Comparison of ENCODE assay signal across 10 mouse cellular contexts in the genomic region with DNA sequence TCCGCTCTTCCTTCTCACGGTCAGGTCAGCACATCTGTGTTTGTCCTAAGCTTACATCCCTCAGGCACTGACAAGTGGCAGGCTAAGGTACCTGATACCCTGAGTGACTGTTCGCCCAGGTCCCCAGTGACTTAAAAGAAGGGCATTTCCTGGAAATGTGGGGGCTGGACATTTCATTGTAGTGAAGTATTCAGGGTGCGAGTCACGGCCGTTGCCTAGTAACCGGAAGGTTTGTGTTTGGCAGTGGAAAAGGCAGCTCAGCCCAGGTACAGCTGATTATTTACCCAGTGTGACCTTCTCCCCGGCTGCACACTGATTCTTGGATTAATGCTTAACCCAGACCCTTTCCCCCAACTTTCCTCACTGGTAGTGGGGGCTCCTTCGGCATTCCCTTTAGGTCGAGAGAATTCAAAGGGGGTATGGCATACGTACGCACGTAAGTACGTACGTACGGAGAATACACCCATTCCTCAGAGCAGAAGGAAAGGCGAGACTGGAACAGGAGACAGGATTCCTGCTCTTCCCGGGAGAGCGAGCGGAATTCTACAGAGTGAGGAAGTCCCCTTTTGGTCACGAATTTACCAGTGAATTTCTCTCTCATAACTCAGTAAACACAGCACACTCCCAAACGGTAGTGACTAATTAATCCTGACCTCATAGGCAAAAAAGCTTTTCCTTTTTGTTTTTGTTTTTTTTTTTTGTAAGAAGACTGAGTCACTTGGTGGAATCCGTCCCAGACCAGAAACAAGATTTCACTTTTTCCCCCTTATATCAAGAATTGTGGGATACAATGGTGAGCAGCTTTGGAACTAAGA.
DNase-seq lines count a peak whose midpoint lies in the region; ATAC-seq and TF ChIP-seq lines count a peak whose summit lies in the region.
"Had no signal": no experiment of that assay in that cellular context is flagged by ENCODE, and none has a peak within 500 bp of the region (broad histone marks: within the 10 kb centered on the region; RNA-seq: fewer than 3 reads in every experiment).

No protein-coding gene starts in this region.

- no peak for ATAC-seq in forebrain, embryonic 11.5 days (replicated peaks; ENCODE audit: low FRiP score)
- no peak; the same call in 1 of the 2 replicates for ATAC-seq in forebrain, embryonic 12.5 days (ENCODE audit: low FRiP score)
- peak; percentile 89 for ATAC-seq in intestine, postnatal 0 days
- ATAC-seq in lung, embryonic 16.5 days (ENCODE audit: low read depth) = peak; percentile 83
- no peak for ATAC-seq in activated CD4-positive, CD25-positive, alpha-beta regulatory T cell, adult 4 months
- ATAC-seq in forebrain, postnatal 0 days = no peak

- no peak overlapping the region for H3K9ac ChIP-seq in forebrain, embryonic 11.5 days (ENCODE audit: low read length)
- H3K9ac ChIP-seq in forebrain, embryonic 12.5 days = no peak overlapping the region
- 0 out of 2 replicates have a peak overlapping the region, but pooled peaks have one; percentile 42 for H3K9ac ChIP-seq in intestine, postnatal 0 days (ENCODE audit: low read depth, low read length)
- peak overlapping the region; percentile 28; the same call in 1 of the 2 replicates for H3K9ac ChIP-seq in lung, embryonic 16.5 days (ENCODE audit: low read length)
- no peak overlapping the region for H3K9ac ChIP-seq in forebrain, postnatal 0 days
- H3K9ac ChIP-seq: neural tube, embryonic 13.5 days had no signal

- no peaks in the 10 kb centered on the region for H3K27me3 ChIP-seq in forebrain, embryonic 11.5 days (ENCODE audit: control insufficient read depth, insufficient read depth, low read length)
- H3K27me3 ChIP-seq in forebrain, embryonic 12.5 days = no peaks in the 10 kb centered on the region
- H3K27me3 ChIP-seq in intestine, postnatal 0 days (replicated peaks; ENCODE audit: control insufficient read depth, insufficient read depth, low read length) = no peaks in the 10 kb centered on the region
- H3K27me3 ChIP-seq in lung, embryonic 16.5 days (ENCODE audit: control insufficient read depth, insufficient read depth, low read depth, low read length) = no peaks in the 10 kb centered on the region
- no peaks in the 10 kb centered on the region for H3K27me3 ChIP-seq in forebrain, postnatal 0 days (ENCODE audit: insufficient read depth, low read length)
- H3K27me3 ChIP-seq: neural tube, embryonic 13.5 days had no signal

- TF ChIP-seq POLR2A in embryonic fibroblast, embryonic 13.5 days (IDR thresholded peaks at IDR 0.05; ENCODE audit: low read depth, low read length) = no peak

- TF ChIP-seq CTCF in embryonic fibroblast, embryonic 13.5 days (IDR thresholded peaks at IDR 0.05; ENCODE audit: borderline replicate concordance, insufficient read depth, low read length) = no peak
- TF ChIP-seq CTCF in intestine, postnatal 0 days (IDR thresholded peaks at IDR 0.05; ENCODE audit: low read depth) = no peak
- no peak for TF ChIP-seq CTCF in forebrain, postnatal 0 days (IDR thresholded peaks at IDR 0.05; ENCODE audit: low read depth)

- peak; percentile 38 for DNase-seq in forebrain, embryonic 11.5 days (ENCODE audit: low spot score)
- no peak for DNase-seq in layer of hippocampus, adult 9-11 months
- no peak for DNase-seq in forebrain, postnatal 0 days

- no peak overlapping the region for H3K4me3 ChIP-seq in forebrain, embryonic 11.5 days (ENCODE audit: low read depth, low read length)
- no peak overlapping the region for H3K4me3 ChIP-seq in forebrain, embryonic 12.5 days (replicated peaks)
- H3K4me3 ChIP-seq in embryonic fibroblast, embryonic 13.5 days (ENCODE audit: insufficient read depth, low read length) = no peak overlapping the region
- peak overlapping the region; percentile 25 for H3K4me3 ChIP-seq in intestine, postnatal 0 days (ENCODE audit: low read depth, low read length)
- peak overlapping the region; percentile 39 for H3K4me3 ChIP-seq in lung, embryonic 16.5 days (ENCODE audit: low read length)
- H3K4me3 ChIP-seq in forebrain, postnatal 0 days (ENCODE audit: low read depth, low read length) = no peak overlapping the region
- H3K4me3 ChIP-seq: erythroblast, embryonic 14.5 days; neural tube, embryonic 13.5 days had no signal

- no peak overlapping the region for H3K27ac ChIP-seq in forebrain, embryonic 11.5 days (ENCODE audit: low read depth, low read length)
- H3K27ac ChIP-seq in forebrain, embryonic 12.5 days = no peak overlapping the region
- peak overlapping the region; percentile 51 for H3K27ac ChIP-seq in embryonic fibroblast, embryonic 13.5 days (ENCODE audit: insufficient read depth, low read length)
- H3K27ac ChIP-seq in intestine, postnatal 0 days (ENCODE audit: low read depth, low read length) = peak overlapping the region; percentile 70
- H3K27ac ChIP-seq in lung, embryonic 16.5 days (ENCODE audit: low read length) = peak overlapping the region; percentile 28; the same call in 1 of the 2 replicates
- no peak overlapping the region for H3K27ac ChIP-seq in forebrain, postnatal 0 days (ENCODE audit: low read depth, low read length)
- H3K27ac ChIP-seq: neural tube, embryonic 13.5 days had no signal

- no peaks in the 10 kb centered on the region for H3K4me1 ChIP-seq in forebrain, embryonic 11.5 days (replicated peaks; ENCODE audit: control insufficient read depth, insufficient read depth, low read length)
- H3K4me1 ChIP-seq in forebrain, embryonic 12.5 days = no peaks in the 10 kb centered on the region; the same call in 1 of the 2 replicates
- peaks cover 11% of the 10 kb centered on the region for H3K4me1 ChIP-seq in embryonic fibroblast, embryonic 13.5 days (ENCODE audit: control insufficient read depth, insufficient read depth, low read length)
- H3K4me1 ChIP-seq in intestine, postnatal 0 days (replicated peaks; ENCODE audit: control insufficient read depth, insufficient read depth, low read length) = peaks cover 5% of the 10 kb centered on the region; the same call in 1 of the 2 replicates
- peaks cover 6% of the 10 kb centered on the region; the same call in 1 of the 2 replicates for H3K4me1 ChIP-seq in lung, embryonic 16.5 days (replicated peaks; ENCODE audit: control insufficient read depth, insufficient read depth, low read length)
- H3K4me1 ChIP-seq in forebrain, postnatal 0 days (ENCODE audit: insufficient read depth) = no peaks in the 10 kb centered on the region

- no peak overlapping the region for H3K4me2 ChIP-seq in forebrain, embryonic 11.5 days (ENCODE audit: low read depth, low read length, severe bottlenecking)
- no peak overlapping the region for H3K4me2 ChIP-seq in forebrain, embryonic 12.5 days
- peak overlapping the region; percentile 60 for H3K4me2 ChIP-seq in intestine, postnatal 0 days (replicated peaks; ENCODE audit: low read depth)
- H3K4me2 ChIP-seq in lung, embryonic 16.5 days (ENCODE audit: low read depth, low read length) = peak overlapping the region; percentile 61
- H3K4me2 ChIP-seq in forebrain, postnatal 0 days (ENCODE audit: low read depth) = no peak overlapping the region
- H3K4me2 ChIP-seq: neural tube, embryonic 13.5 days had no signal

- H3K36me3 ChIP-seq in forebrain, embryonic 11.5 days (ENCODE audit: control insufficient read depth, insufficient read depth, low read length) = no peaks in the 10 kb centered on the region
- H3K36me3 ChIP-seq in forebrain, embryonic 12.5 days (replicated peaks) = no peaks in the 10 kb centered on the region
- no peaks in the 10 kb centered on the region; the same call in 1 of the 2 replicates for H3K36me3 ChIP-seq in intestine, postnatal 0 days (ENCODE audit: control insufficient read depth, insufficient read depth)
- no peaks in the 10 kb centered on the region for H3K36me3 ChIP-seq in lung, embryonic 16.5 days (ENCODE audit: control insufficient read depth, insufficient read depth, low read length)
- no peaks in the 10 kb centered on the region for H3K36me3 ChIP-seq in forebrain, postnatal 0 days (ENCODE audit: insufficient read depth)
- H3K36me3 ChIP-seq: neural tube, embryonic 13.5 days had no signal

- no peaks in the 10 kb centered on the region for H3K9me3 ChIP-seq in forebrain, embryonic 11.5 days (ENCODE audit: control insufficient read depth, low read length)
- no peaks in the 10 kb centered on the region for H3K9me3 ChIP-seq in forebrain, embryonic 12.5 days
- H3K9me3 ChIP-seq in intestine, postnatal 0 days (ENCODE audit: control insufficient read depth) = no peaks in the 10 kb centered on the region
- H3K9me3 ChIP-seq in lung, embryonic 16.5 days (ENCODE audit: control insufficient read depth, low read length) = no peaks in the 10 kb centered on the region
- no peaks in the 10 kb centered on the region for H3K9me3 ChIP-seq in forebrain, postnatal 0 days (ENCODE audit: low read length)
- H3K9me3 ChIP-seq: neural tube, embryonic 13.5 days had no signal

- WGBS in forebrain, embryonic 11.5 days = 80% methylated on average over 23 of the region's 23 CpGs
- WGBS in forebrain, embryonic 12.5 days = 74% methylated on average over 23 of the region's 23 CpGs
- 29% methylated on average over 23 of the region's 23 CpGs for WGBS in intestine, postnatal 0 days
- WGBS in lung, embryonic 16.5 days = 28% methylated on average over 23 of the region's 23 CpGs
- 65% methylated on average over 23 of the region's 23 CpGs for WGBS in forebrain, postnatal 0 days

Comparison
In these comparisons a context has a peak if more than half of its experiments do, and no peak if none do; other contexts are left out.
1. ATAC-seq: peak in intestine, postnatal 0 days (single experiment) and lung, embryonic 16.5 days (single experiment); none in forebrain, embryonic 11.5 days (single experiment), forebrain, embryonic 12.5 days (single experiment), activated CD4-positive, CD25-positive, alpha-beta regulatory T cell, adult 4 months (single experiment) and forebrain, postnatal 0 days (single experiment).
2. H3K27ac ChIP-seq: peak in embryonic fibroblast, embryonic 13.5 days (single experiment), intestine, postnatal 0 days (single experiment) and lung, embryonic 16.5 days (single experiment); none in forebrain, embryonic 11.5 days (single experiment), forebrain, embryonic 12.5 days (single experiment) and forebrain, postnatal 0 days (single experiment).
3. H3K4me2 ChIP-seq: peak in intestine, postnatal 0 days (single experiment) and lung, embryonic 16.5 days (single experiment); none in forebrain, embryonic 11.5 days (single experiment), forebrain, embryonic 12.5 days (single experiment) and forebrain, postnatal 0 days (single experiment).
4. H3K4me3 ChIP-seq: peak in intestine, postnatal 0 days (single experiment) and lung, embryonic 16.5 days (single experiment); none in forebrain, embryonic 11.5 days (single experiment), forebrain, embryonic 12.5 days (single experiment), embryonic fibroblast, embryonic 13.5 days (single experiment) and forebrain, postnatal 0 days (single experiment).
5. H3K9ac ChIP-seq: peak in intestine, postnatal 0 days (single experiment) and lung, embryonic 16.5 days (single experiment); none in forebrain, embryonic 11.5 days (single experiment), forebrain, embryonic 12.5 days (single experiment) and forebrain, postnatal 0 days (single experiment).